Mouse (Mus musculus) ES-E14 (cell line): Measurements from ENCODE around the gene Lhfpl5.

Source experiments
- CHD2 ChIP-seq: IDR thresholded peaks from 2 replicates; pipeline ENCODE4 v1.6.1; 2014; ENCODE audit warnings: mild to moderate bottlenecking, low read depth, low read length, inconsistent platforms
- ZC3H11A ChIP-seq: IDR thresholded peaks from 2 replicates; pipeline ENCODE4 v1.6.1; 2012; ENCODE audit warnings: low read depth, mild to moderate bottlenecking, inconsistent platforms, low read length, borderline replicate concordance
- ZNF384 ChIP-seq: IDR thresholded peaks from 2 replicates; pipeline ENCODE4 v1.6.1; 2012; ENCODE audit warnings: low read depth, low read length, inconsistent platforms

DNA sequence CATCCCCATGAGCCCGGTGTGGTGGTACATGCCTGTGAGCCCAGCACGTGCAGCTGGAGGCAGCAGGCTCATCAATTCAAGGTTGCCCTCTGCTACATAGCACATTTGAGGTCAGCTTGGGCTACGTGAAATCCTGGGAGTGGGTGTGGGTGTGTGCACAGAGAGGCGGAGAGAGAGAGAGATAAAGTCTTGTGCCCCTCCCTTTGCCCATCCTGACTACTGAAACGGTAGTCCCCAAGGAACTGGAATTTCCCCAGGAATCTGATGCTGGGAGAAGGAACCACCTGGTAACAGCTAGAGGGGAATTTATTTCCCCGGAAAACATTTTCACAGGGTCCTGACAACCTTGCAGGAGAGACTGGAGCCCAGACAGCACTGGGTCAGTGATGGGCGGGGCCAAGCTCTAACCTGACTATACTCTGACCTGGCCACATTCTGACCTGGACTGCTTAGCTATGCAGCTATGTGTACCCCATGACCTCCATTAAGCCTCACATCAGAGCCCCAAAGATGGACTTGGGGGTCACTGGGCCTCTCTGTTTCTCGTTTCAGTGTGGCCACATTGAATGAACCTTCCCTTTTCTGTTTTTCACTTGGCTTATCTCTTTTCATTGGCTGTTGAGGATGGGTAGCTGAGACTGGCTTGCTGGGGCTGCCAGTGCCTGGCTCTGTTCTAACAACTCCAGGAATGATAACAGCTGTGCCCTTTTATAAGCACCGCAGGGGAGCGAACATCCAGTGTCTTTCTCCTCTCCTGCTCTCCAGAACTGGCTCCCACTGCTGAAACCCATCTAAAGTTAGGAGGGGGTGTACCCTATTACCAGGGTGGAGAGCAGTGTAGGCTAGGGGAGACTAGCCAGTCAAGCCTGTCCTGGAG lies 53.0 kb downstream of the Lhfpl5 start:
- TF ChIP-seq ZC3H11A (no peak), ZNF384 (no peak), CHD2 (no peak)
